Mouse (Mus musculus) stomach, embryonic 14.5 days (tissue): ENCODE results near the gene Gal3st1. TPM values are rescaled to one million over a fixed set of nuclear protein-coding genes. Genes with fewer than 3 reads are reported as not detected.
"Not testable (repeated sequence)": the region's sequence is repeated elsewhere in the genome, so short reads cannot be mapped to it uniquely, and the experiment has no call there.

ENCODE experiments used
- ATAC-seq: fragments of 200-750 bp; cut with Nextera tagmentation; 2 replicates; pipeline ENCODE4 v1.8.0; 2017; ENCODE audit warnings: low read depth, moderate TSS enrichment; ENCODE audit not compliant: insufficient number of reproducible peaks, insufficient read depth, low FRiP score
- H3K27ac ChIP-seq: fragments of 300-500 bp; sonication (generic); 2 replicates; pipeline ENCODE4 v1.5.1; 2014; ENCODE audit warnings: mild to moderate bottlenecking, low read length, moderate library complexity, mixed read lengths
- H3K27me3 ChIP-seq: fragments of 300-500 bp; sonication (generic); 2 replicates; pipeline ENCODE4 v1.6.1; 2014; ENCODE audit warnings: low read length, control low read depth, mixed read lengths; ENCODE audit not compliant: control insufficient read depth, insufficient read depth
- H3K36me3 ChIP-seq: fragments of 300-500 bp; sonication (generic); 2 replicates; pipeline ENCODE4 v1.6.1; 2014; ENCODE audit warnings: mild to moderate bottlenecking, control low read depth, low read length, moderate library complexity, mixed read lengths; ENCODE audit not compliant: control insufficient read depth, insufficient read depth
- H3K4me1 ChIP-seq: fragments of 300-500 bp; sonication (generic); 2 replicates; pipeline ENCODE4 v1.6.1; 2014; ENCODE audit warnings: low read length, control low read depth, mixed read lengths; ENCODE audit not compliant: control insufficient read depth, insufficient read depth
- H3K4me2 ChIP-seq: fragments of 300-500 bp; sonication (generic); replicated peaks from 2 replicates; pipeline ENCODE4 v1.6.1; 2014; ENCODE audit warnings: low read depth, low read length, control low read depth
- H3K4me3 ChIP-seq: fragments of 300-500 bp; sonication (generic); 2 replicates; pipeline ENCODE4 v1.5.1; 2014; ENCODE audit warnings: low read depth, low read length, control low read depth
- H3K9ac ChIP-seq: fragments of 300-500 bp; sonication (generic); replicated peaks from 2 replicates; pipeline ENCODE4 v1.6.1; 2014; ENCODE audit warnings: low read depth, mild to moderate bottlenecking, control low read depth, low read length, moderate library complexity, mixed read lengths
- H3K9me3 ChIP-seq: fragments of 300-500 bp; sonication (generic); 2 replicates; pipeline ENCODE4 v1.6.1; 2016; ENCODE audit warnings: low read depth, low read length, control low read depth; ENCODE audit not compliant: control insufficient read depth
- WGBS: fragments of 180-500 bp; shearing (Covaris S2); extraction: QIAGEN DNeasy Blood & Tissue Kit; methylation state at CpG from one replicate; pipeline ENCODE4 v1.1.7; 2014; 5-methylcytosine and 5-hydroxymethylcytosine counted together
- polyA plus RNA-seq: library from polyadenylated mRNA; unstranded; fragments of >200 nt; fragmentation: Nextera tagmentation; extraction: Ambion mirVana; gene quantifications from 2 replicates; pipeline ENCODE4 v1.2.1, GENCODE M21; 2014

Gene Gal3st1
- polyA plus RNA-seq, 1 experiment from 2014 or later, result 13.1 TPM

- H3K4me2 ChIP-seq, ATAC-seq, H3K9ac ChIP-seq, H3K9me3 ChIP-seq, H3K27me3 ChIP-seq, H3K27ac ChIP-seq, H3K4me3 ChIP-seq, H3K36me3 ChIP-seq, H3K4me1 ChIP-seq: not testable (repeated sequence)
- 74% methylated on average over 4 of the region's 4 CpGs for WGBS
Measured at GRCm38 (mm10) chr11:3955371-3955770, 28.1 kb upstream of the Gal3st1 start.

GRCm38 (mm10) chr11:3960901-3961300 lies 22.5 kb upstream of the Gal3st1 start:
- H3K4me2 ChIP-seq, result no peak overlapping the region
- H3K9ac ChIP-seq, result no peak overlapping the region
- H3K4me1 ChIP-seq, result 0 out of 2 replicates have a peak, but pooled peaks cover 4% of the 10 kb centered on the region
- H3K27me3 ChIP-seq, result no peaks in the 10 kb centered on the region
- WGBS, result 44% methylated on average over 2 of the region's 2 CpGs
- ATAC-seq, result no peak
- H3K36me3 ChIP-seq, result no peaks in the 10 kb centered on the region
- H3K27ac ChIP-seq, result no peak overlapping the region
- no peak overlapping the region for H3K4me3 ChIP-seq
- no peaks in the 10 kb centered on the region for H3K9me3 ChIP-seq

- Histone ChIP-seq H3K9ac (no peak overlapping the region), H3K27ac (no peak overlapping the region), H3K9me3 (no peaks in the 10 kb centered on the region), H3K4me1 (0 out of 2 replicates have a peak, but pooled peaks cover 4% of the 10 kb centered on the region), H3K4me3 (no peak overlapping the region), H3K4me2 (no peak overlapping the region), H3K27me3 (no peaks in the 10 kb centered on the region), H3K36me3 (no peaks in the 10 kb centered on the region; the same call in 1 of the 2 replicates)
- no peak for ATAC-seq
- 66% methylated on average over 3 of the region's 3 CpGs for WGBS
Measured at GRCm38 (mm10) chr11:3961761-3962160, 21.7 kb upstream of the Gal3st1 start.

GRCm38 (mm10) chr11:3963155-3963554 lies 20.3 kb upstream of the Gal3st1 start:
- Histone ChIP-seq H3K27ac (no peak overlapping the region), H3K4me2 (peak overlapping the region; percentile 81), H3K9ac (peak overlapping the region; percentile 57; the same call in 1 of the 2 replicates), H3K4me1 (0 out of 2 replicates have a peak, but pooled peaks cover 4% of the 10 kb centered on the region), H3K36me3 (peaks cover 2% of the 10 kb centered on the region), H3K4me3 (peak overlapping the region; percentile 58), H3K9me3 (no peaks in the 10 kb centered on the region), H3K27me3 (no peaks in the 10 kb centered on the region)
- 79% methylated on average over 10 of the region's 10 CpGs for WGBS
- no peak for ATAC-seq

GRCm38 (mm10) chr11:3963610-3964415 lies 19.6 kb upstream of the Gal3st1 start, which contains the start of gene Pes1:
Pes1 (plus strand) TSS chr11:3963975.
- Histone ChIP-seq H3K36me3 (peaks cover 3% of the 10 kb centered on the region), H3K9ac (peak within 1 kb of the TSS; percentile 57), H3K4me2 (peak within 1 kb of the TSS; percentile 81), H3K27me3 (no peaks in the 10 kb centered on the region), H3K27ac (peak within 1 kb of the TSS; percentile 24; the same call in 1 of the 2 replicates), H3K9me3 (no peaks in the 10 kb centered on the region), H3K4me1 (0 out of 2 replicates have a peak, but pooled peaks cover 4% of the 10 kb centered on the region), H3K4me3 (peak within 1 kb of the TSS; percentile 58)
- ATAC-seq, result peak; percentile 91
- under 1% methylated on average over 31 of the region's 31 CpGs for WGBS

- 12% methylated on average over 11 of the region's 11 CpGs for WGBS
Measured at GRCm38 (mm10) chr11:3964416-3965172, 18.8 kb upstream of the Gal3st1 start.

GRCm38 (mm10) chr11:3969837-3970236 lies 13.6 kb upstream of the Gal3st1 start:
- no peaks in the 10 kb centered on the region for H3K9me3 ChIP-seq
- H3K9ac ChIP-seq, result no peak overlapping the region
- H3K27me3 ChIP-seq, result no peaks in the 10 kb centered on the region
- no peak overlapping the region for H3K4me3 ChIP-seq
- H3K27ac ChIP-seq, result no peak overlapping the region
- 84% methylated on average over 3 of the region's 3 CpGs for WGBS
- no peak overlapping the region for H3K4me2 ChIP-seq
- H3K4me1 ChIP-seq, result 0 out of 2 replicates have a peak, but pooled peaks cover 2% of the 10 kb centered on the region
- no peak for ATAC-seq
- H3K36me3 ChIP-seq, result peaks cover 51% of the 10 kb centered on the region

More at GRCm38 (mm10) chr11:3964416-3965172, 18.8 kb upstream of the Gal3st1 start:
- H3K4me1 ChIP-seq, result 0 out of 2 replicates have a peak, but pooled peaks cover 4% of the 10 kb centered on the region
- no peak for ATAC-seq
- peak overlapping the region; percentile 57 for H3K9ac ChIP-seq
- peak overlapping the region; percentile 81 for H3K4me2 ChIP-seq
- peaks cover 5% of the 10 kb centered on the region for H3K36me3 ChIP-seq
- no peak overlapping the region for H3K27ac ChIP-seq
- H3K27me3 ChIP-seq, result no peaks in the 10 kb centered on the region
- no peaks in the 10 kb centered on the region for H3K9me3 ChIP-seq
- H3K4me3 ChIP-seq, result peak overlapping the region; percentile 58

GRCm38 (mm10) chr11:3970361-3970760 lies 13.1 kb upstream of the Gal3st1 start:
- Histone ChIP-seq H3K27ac (no peak overlapping the region), H3K4me3 (no peak overlapping the region), H3K4me1 (no peaks in the 10 kb centered on the region), H3K4me2 (no peak overlapping the region), H3K36me3 (peaks cover 57% of the 10 kb centered on the region), H3K9me3 (no peaks in the 10 kb centered on the region), H3K27me3 (no peaks in the 10 kb centered on the region), H3K9ac (no peak overlapping the region)
- no peak for ATAC-seq
- WGBS, result 91% methylated on average over 7 of the region's 7 CpGs
